Mouse (Mus musculus) heart, embryonic 14.5 days (tissue): Measurements from ENCODE around the gene Rras. TPM values are rescaled to one million over a fixed set of nuclear protein-coding genes. Genes with fewer than 3 reads are reported as not detected.

Source experiments
- ATAC-seq: fragments of 200-750 bp; cut with Nextera tagmentation; 2 replicates; pipeline ENCODE4 v1.8.0; 2017; ENCODE audit warnings: low read depth, moderate TSS enrichment; ENCODE audit not compliant: insufficient number of reproducible peaks, insufficient read depth, low FRiP score
- H3K27ac ChIP-seq, 2 experiments: fragments of 200-500 bp in 1 of 2; fragments of 300-500 bp in 1 of 2; sonication (generic) in 1 of 2; replicated peaks in 1 of 2; 2 replicates each; pipeline ENCODE4 v1.5.1; 2012 to 2014; ENCODE audit warnings: low read depth in 2 of 2, low read length in 2 of 2, control low read depth in 1 of 2, mild to moderate bottlenecking in 1 of 2, mixed read lengths in 1 of 2; ENCODE audit not compliant: control insufficient read depth in 1 of 2, insufficient read depth in 1 of 2
- H3K27me3 ChIP-seq: fragments of 300-500 bp; sonication (generic); 2 replicates; pipeline ENCODE4 v1.6.1; 2014; ENCODE audit warnings: mild to moderate bottlenecking, low read length, control low read depth; ENCODE audit not compliant: control insufficient read depth, insufficient read depth
- H3K36me3 ChIP-seq: fragments of 300-500 bp; sonication (generic); 2 replicates; pipeline ENCODE4 v1.6.1; 2014; ENCODE audit warnings: mild to moderate bottlenecking, control low read depth, low read length, mixed read lengths; ENCODE audit not compliant: control insufficient read depth, insufficient read depth
- H3K4me1 ChIP-seq, 2 experiments: fragments of 200-500 bp in 1 of 2; fragments of 300-500 bp in 1 of 2; sonication (generic) in 1 of 2; 2 replicates each; pipeline ENCODE4 v1.6.1; 2012 to 2014; ENCODE audit warnings: low read length in 2 of 2, control low read depth in 1 of 2, mixed read lengths in 1 of 2; ENCODE audit not compliant: control insufficient read depth in 2 of 2, insufficient read depth in 2 of 2
- H3K4me2 ChIP-seq: fragments of 300-500 bp; sonication (generic); 2 replicates; pipeline ENCODE4 v1.6.1; 2014; ENCODE audit warnings: mild to moderate bottlenecking, low read length
- H3K4me3 ChIP-seq, 2 experiments: fragments of 200-500 bp in 1 of 2; fragments of 300-500 bp in 1 of 2; sonication (generic) in 1 of 2; 2 replicates each; pipeline ENCODE4 v1.5.1; 2012 to 2014; ENCODE audit warnings: low read length in 2 of 2, mild to moderate bottlenecking in 2 of 2, control low read depth in 1 of 2, low read depth in 1 of 2, moderate library complexity in 1 of 2; ENCODE audit not compliant: control insufficient read depth in 1 of 2, insufficient read depth in 1 of 2
- H3K9ac ChIP-seq: fragments of 300-500 bp; sonication (generic); 2 replicates; pipeline ENCODE4 v1.6.1; 2014; ENCODE audit warnings: mild to moderate bottlenecking, low read length
- H3K9me3 ChIP-seq: fragments of 300-500 bp; sonication (generic); 2 replicates; pipeline ENCODE4 v1.6.1; 2016; ENCODE audit warnings: low read length, control low read depth; ENCODE audit not compliant: control insufficient read depth
- WGBS: fragments of 180-500 bp; shearing (Covaris S2); extraction: QIAGEN DNeasy Blood & Tissue Kit; methylation state at CpG from one replicate; pipeline ENCODE4 v1.1.7; 2014; 5-methylcytosine and 5-hydroxymethylcytosine counted together
- polyA plus RNA-seq: library from polyadenylated mRNA; unstranded; fragments of >200 nt; fragmentation: Nextera tagmentation; extraction: Ambion mirVana; gene quantifications from 2 replicates; pipeline ENCODE4 v1.2.1, GENCODE M21; 2014

Gene Rras
- polyA plus RNA-seq, 1 experiment from 2014 or later, result 108 TPM

GRCm38 (mm10) chr7:45002440-45002839 lies 15.3 kb upstream of the Rras start:
- H3K27me3 ChIP-seq, result no peaks in the 10 kb centered on the region
- no peaks in the 10 kb centered on the region for H3K9me3 ChIP-seq
- H3K4me3 ChIP-seq, result no peak overlapping the region
- H3K27ac ChIP-seq, result no peak overlapping the region
- H3K36me3 ChIP-seq, result peaks cover 78% of the 10 kb centered on the region
- no peak for ATAC-seq
- peaks cover 9 to 24% of the 10 kb centered on the region in 2 experiments for H3K4me1 ChIP-seq
- 74% methylated on average over 7 of the region's 7 CpGs for WGBS
- no peak overlapping the region for H3K9ac ChIP-seq
- H3K4me2 ChIP-seq, result no peak overlapping the region

DNA sequence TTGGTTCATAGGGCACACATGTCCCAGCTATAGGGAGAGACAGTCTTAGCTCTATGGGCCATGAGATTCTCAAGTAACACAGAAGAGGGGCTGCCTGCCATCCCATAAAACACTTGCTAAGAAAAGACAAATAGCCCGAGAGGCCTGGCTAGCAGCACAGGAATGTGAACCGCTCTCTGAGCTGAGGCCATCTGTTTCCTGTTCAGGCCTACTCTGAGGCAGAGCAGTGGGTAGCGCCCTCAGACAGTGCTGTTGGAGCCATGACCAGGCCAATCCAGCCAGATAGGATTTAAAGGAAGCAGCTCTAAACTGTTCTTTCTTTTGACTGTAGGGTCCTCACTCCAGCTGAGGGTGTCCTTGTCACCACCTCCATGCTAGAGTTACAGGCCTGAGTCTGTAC lies 13.2 kb upstream of the Rras start:
- ATAC-seq, result no peak
- H3K36me3 ChIP-seq, result peaks cover 99% of the 10 kb centered on the region
- H3K4me1 ChIP-seq, result peaks cover 4 to 13% of the 10 kb centered on the region in 2 experiments
- WGBS, result 47% methylated on average over 3 of the region's 3 CpGs
- no peaks in the 10 kb centered on the region for H3K9me3 ChIP-seq
- no peak overlapping the region for H3K4me2 ChIP-seq
- no peak overlapping the region for H3K9ac ChIP-seq
- peak overlapping the region; percentile 35 to 45; a peak in 2 of 4 replicates for H3K27ac ChIP-seq
- no peaks in the 10 kb centered on the region for H3K27me3 ChIP-seq
- no peak overlapping the region for H3K4me3 ChIP-seq

GRCm38 (mm10) chr7:45005321-45005992 lies 12.3 kb upstream of the Rras start:
- no peaks in the 10 kb centered on the region for H3K9me3 ChIP-seq
- no peak for ATAC-seq
- no peak overlapping the region for H3K4me3 ChIP-seq
- H3K4me2 ChIP-seq, result no peak overlapping the region
- H3K27me3 ChIP-seq, result no peaks in the 10 kb centered on the region
- 86% methylated on average over 6 of the region's 6 CpGs for WGBS
- peaks cover 99% of the 10 kb centered on the region for H3K36me3 ChIP-seq
- no peak overlapping the region for H3K9ac ChIP-seq
- peaks cover 0 to 4% of the 10 kb centered on the region in 2 experiments; a peak in 1 of 4 replicates for H3K4me1 ChIP-seq
- no peak overlapping the region for H3K27ac ChIP-seq

- ATAC-seq, result no peak
- H3K27ac ChIP-seq, result no peak overlapping the region
- no peak overlapping the region for H3K4me3 ChIP-seq
- no peak overlapping the region for H3K4me2 ChIP-seq
- no peaks in the 10 kb centered on the region for H3K27me3 ChIP-seq
- H3K9me3 ChIP-seq, result no peaks in the 10 kb centered on the region
- H3K36me3 ChIP-seq, result peaks cover 99% of the 10 kb centered on the region
- WGBS, result 91% methylated on average over 12 of the region's 12 CpGs
- H3K4me1 ChIP-seq, result no peaks in the 10 kb centered on the region; a peak in 1 of 4 replicates
- no peak overlapping the region for H3K9ac ChIP-seq
These were observed 11.3 kb upstream of the Rras start for GRCm38 (mm10) chr7:45006503-45006902.

GRCm38 (mm10) chr7:45007141-45007540 lies 10.6 kb upstream of the Rras start:
- no peak overlapping the region for H3K9ac ChIP-seq
- H3K9me3 ChIP-seq, result no peaks in the 10 kb centered on the region
- H3K27me3 ChIP-seq, result no peaks in the 10 kb centered on the region
- no peak overlapping the region for H3K4me2 ChIP-seq
- H3K36me3 ChIP-seq, result peaks cover 99% of the 10 kb centered on the region
- no peaks in the 10 kb centered on the region for H3K4me1 ChIP-seq
- no peak overlapping the region for H3K27ac ChIP-seq
- no peak overlapping the region for H3K4me3 ChIP-seq
- 94% methylated on average over 29 of the region's 29 CpGs for WGBS
- no peak for ATAC-seq

DNA sequence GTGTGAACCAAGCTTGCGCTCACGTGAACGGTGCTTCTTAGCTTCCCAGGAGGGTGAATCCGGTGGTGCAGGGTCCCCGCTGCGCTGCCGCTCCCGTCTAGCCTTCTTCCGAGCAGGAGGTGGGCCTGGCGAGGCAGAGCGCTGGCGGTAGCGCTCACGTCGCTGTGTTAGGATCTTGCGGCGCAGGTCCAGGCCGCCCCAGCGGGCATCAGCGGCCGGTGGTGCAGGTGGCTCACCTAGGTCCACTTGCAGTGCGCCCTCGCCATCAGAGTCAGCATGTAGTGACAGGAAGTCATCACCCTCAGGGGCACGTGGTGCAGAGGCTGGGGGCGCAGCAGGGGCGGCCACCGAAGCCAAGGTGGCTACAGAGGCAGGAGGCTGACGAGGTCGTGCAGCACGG lies 9.9 kb upstream of the Rras start:
- Histone ChIP-seq H3K27me3 (no peaks in the 10 kb centered on the region), H3K9me3 (no peaks in the 10 kb centered on the region), H3K4me3 (no peak overlapping the region), H3K9ac (no peak overlapping the region), H3K4me2 (no peak overlapping the region), H3K4me1 (no peaks in the 10 kb centered on the region), H3K36me3 (peaks cover 99% of the 10 kb centered on the region), H3K27ac (no peak overlapping the region)
- WGBS, result 92% methylated on average over 30 of the region's 30 CpGs
- no peak for ATAC-seq

DNA sequence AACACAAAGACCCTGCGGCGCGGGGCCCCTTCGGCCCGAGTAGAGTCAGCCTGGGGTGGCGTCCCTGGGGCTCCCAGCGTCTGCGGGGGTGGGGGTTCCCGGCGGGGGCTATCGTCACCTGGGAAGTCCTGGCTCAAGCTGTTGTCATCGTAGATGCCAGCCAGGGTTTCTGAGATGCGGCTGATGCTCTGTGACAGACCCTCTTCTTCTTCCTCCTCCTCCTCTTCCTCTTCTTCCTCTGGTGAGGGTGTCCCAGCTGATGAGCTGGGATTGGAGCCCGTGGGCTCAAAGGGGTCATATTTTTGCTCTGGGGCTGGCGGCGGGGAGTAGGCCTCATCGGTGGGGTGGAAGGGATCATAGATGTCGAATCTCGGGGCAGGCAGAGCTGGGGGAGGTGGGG lies 9.3 kb upstream of the Rras start:
- peaks cover 99% of the 10 kb centered on the region for H3K36me3 ChIP-seq
- no peaks in the 10 kb centered on the region for H3K27me3 ChIP-seq
- no peak for ATAC-seq
- H3K9me3 ChIP-seq, result no peaks in the 10 kb centered on the region
- H3K27ac ChIP-seq, result no peak overlapping the region
- no peak overlapping the region for H3K4me3 ChIP-seq
- no peaks in the 10 kb centered on the region for H3K4me1 ChIP-seq
- H3K4me2 ChIP-seq, result no peak overlapping the region
- WGBS, result 93% methylated on average over 19 of the region's 19 CpGs
- no peak overlapping the region for H3K9ac ChIP-seq

DNA sequence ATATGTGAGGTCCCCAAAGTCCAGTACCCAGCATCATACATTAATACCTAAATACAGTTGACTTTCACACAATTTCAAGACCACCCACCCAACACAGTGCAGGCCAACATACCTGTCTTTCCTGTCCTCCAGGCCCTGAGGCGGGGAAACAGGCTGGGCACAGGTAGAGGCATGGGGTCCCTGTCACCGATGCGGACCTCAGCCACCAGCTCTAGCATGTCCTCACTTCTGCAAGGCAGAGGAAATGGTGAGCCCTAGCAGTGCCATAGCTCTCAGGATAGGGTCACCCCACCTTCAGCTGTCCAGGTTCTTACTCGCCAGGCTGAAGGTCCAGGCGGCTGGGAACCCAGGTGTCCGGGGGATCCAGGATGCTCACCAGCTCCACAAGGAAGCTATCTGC lies 5.8 kb upstream of the Rras start:
- Histone ChIP-seq H3K4me2 (no peak overlapping the region), H3K9ac (no peak overlapping the region), H3K9me3 (no peaks in the 10 kb centered on the region), H3K4me1 (peaks cover 0 to 8% of the 10 kb centered on the region in 2 experiments; a peak in 1 of 4 replicates), H3K27ac (no peak overlapping the region), H3K4me3 (no peak overlapping the region), H3K36me3 (peaks cover 70% of the 10 kb centered on the region), H3K27me3 (no peaks in the 10 kb centered on the region)
- 89% methylated on average over 6 of the region's 6 CpGs for WGBS
- no peak for ATAC-seq
